Mouse (Mus musculus): Measurements from ENCODE around the gene Zfp57. TPM values are rescaled to one million over a fixed set of nuclear protein-coding genes. Genes with fewer than 3 reads are reported as not detected.

Gene Zfp57
- total RNA-seq, 4 experiments from 2014 or later: 8.1 to 10.5 (median 9.0) TPM

- DNase-seq (ENCODE audit: low spot score in 2 of 2): no peak
Observed at GRCm38 (mm10) chr17:37044651-37045244, 43.8 kb downstream of the Zfp57 start.

GRCm38 (mm10) chr17:37045611-37046311 lies 44.8 kb downstream of the Zfp57 start, which contains the start of gene Gabbr1:
Gabbr1 (plus strand) TSS chr17:37045966.
- DNase-seq (ENCODE audit: low spot score in 2 of 2): peak; percentile 68 to 77

- DNase-seq (ENCODE audit: low spot score in 2 of 2): peak; percentile 59 to 64
Observed at GRCm38 (mm10) chr17:37046312-37047112, 45.5 kb downstream of the Zfp57 start.

GRCm38 (mm10) chr17:37047332-37047976 lies 46.5 kb downstream of the Zfp57 start:
- no peak for DNase-seq (ENCODE audit: low spot score in 2 of 2)

- DNase-seq (ENCODE audit: low spot score in 2 of 2): no peak
Observed at GRCm38 (mm10) chr17:37047981-37048380, 47.0 kb downstream of the Zfp57 start.

- no peak for DNase-seq (ENCODE audit: low spot score in 2 of 2)
Observed at GRCm38 (mm10) chr17:37048383-37048782, 47.4 kb downstream of the Zfp57 start.

- DNase-seq (ENCODE audit: low spot score in 2 of 2): peak; percentile 69 to 89
Observed at GRCm38 (mm10) chr17:37049570-37050310, 48.8 kb downstream of the Zfp57 start.

GRCm38 (mm10) chr17:37050399-37050798 lies 49.4 kb downstream of the Zfp57 start:
- DNase-seq (ENCODE audit: low spot score in 2 of 2): peak; percentile 90 to 93

- DNase-seq (ENCODE audit: low spot score in 2 of 2): peak in 1 of 2 experiments; percentile 51
Observed at GRCm38 (mm10) chr17:37050876-37051275, 49.9 kb downstream of the Zfp57 start.

- DNase-seq (ENCODE audit: low spot score in 2 of 2): no peak
Observed at GRCm38 (mm10) chr17:37051745-37052144, 50.8 kb downstream of the Zfp57 start.

GRCm38 (mm10) chr17:37056957-37057356 lies 56.0 kb downstream of the Zfp57 start:
- no peak for DNase-seq (ENCODE audit: low spot score in 2 of 2)

Other genes starting within 250 kb of the Zfp57 start
- gene H2-M10.5, start 228.3 kb upstream of the Zfp57 start, total RNA-seq (2022): not detected
- not detected for gene H2-M10.6, start 189.0 kb upstream of the Zfp57 start, total RNA-seq (2022)
- 10 to 100 TPM; 23.1 to 26.2 (median 24.2) TPM for gene Trim26, start 164.0 kb upstream of the Zfp57 start, total RNA-seq (2022)
- gene Trim15, start 134.0 kb upstream of the Zfp57 start, total RNA-seq (2022): under 1 TPM in 1 of 4 experiments, not detected in 3; 0.19 TPM
- gene Trim10, start 131.6 kb upstream of the Zfp57 start, total RNA-seq (2022): not detected
- gene Trim40, start 111.0 kb upstream of the Zfp57 start, total RNA-seq (2022): under 1 TPM in 1 of 4 experiments, not detected in 3; 0.24 TPM
- gene Trim31, start 103.0 kb upstream of the Zfp57 start, total RNA-seq (2022): not detected
- 1 to 10 TPM; 5.6 to 8.0 (median 6.5) TPM for gene Rnf39, start 58.2 kb upstream of the Zfp57 start, total RNA-seq (2022)
- gene Ppp1r11, start 49.4 kb upstream of the Zfp57 start, total RNA-seq (2022): 100 to 1,000 TPM; 107 to 144 (median 137) TPM
- gene Znrd1, start 42.6 kb upstream of the Zfp57 start, total RNA-seq (2022): 10 to 100 TPM; 23.9 to 39.6 (median 33.0) TPM
- 1 to 10 TPM; 4.7 to 7.3 (median 6.6) TPM for gene Znrd1as, start 42.6 kb upstream of the Zfp57 start, total RNA-seq (2022)
- 1 to 10 TPM in 1 of 4 experiments, under 1 TPM in 2, not detected in 1; 0.86 to 1.3 (median 0.89) TPM for gene 2410137M14Rik, start 19.9 kb upstream of the Zfp57 start, total RNA-seq (2022)
- 1 to 10 TPM in 2 of 4 experiments, under 1 TPM in 2; 0.44 to 1.6 (median 0.97) TPM for gene H2-M5, start 11.6 kb upstream of the Zfp57 start, total RNA-seq (2022)
- 10 to 100 TPM; 52.5 to 55.9 (median 54.6) TPM for gene Mog, start 22.2 kb downstream of the Zfp57 start, total RNA-seq (2022)
- 100 to 1,000 TPM; 662 to 748 (median 699) TPM for gene Gabbr1, start 44.8 kb downstream of the Zfp57 start, total RNA-seq (2022)
- not detected for gene Olfr90, start 87.3 kb downstream of the Zfp57 start, total RNA-seq (2022)
- not detected for gene Olfr91, start 97.1 kb downstream of the Zfp57 start, total RNA-seq (2022)
- not detected for gene Olfr92, start 118.9 kb downstream of the Zfp57 start, total RNA-seq (2022)
- gene Olfr93, start 160.3 kb downstream of the Zfp57 start, total RNA-seq (2022): not detected
- gene Ubd, start 192.7 kb downstream of the Zfp57 start, total RNA-seq (2022): not detected
- not detected for gene Olfr94, start 199.8 kb downstream of the Zfp57 start, total RNA-seq (2022)
- not detected for gene Olfr95, start 212.0 kb downstream of the Zfp57 start, total RNA-seq (2022)
- not detected for gene Olfr96, start 219.0 kb downstream of the Zfp57 start, total RNA-seq (2022)
- gene Olfr97, start 236.2 kb downstream of the Zfp57 start, total RNA-seq (2022): not detected